Mouse (Mus musculus) embryo, embryonic 11 days (tissue): ENCODE data around the gene Mc1r.
A peak's percentile ranks its signal among the peaks of the same experiment; 100 is the strongest.

ENCODE experiments used
- DNase-seq: peaks from one replicate; pipeline ENCODE4 v3.0.0-alpha.2; 2015

Gene Mc1r

GRCm38 (mm10) chr8:123406786-123407185 is at the start of gene Mc1r:
Mc1r (plus strand) TSS chr8:123407107.
- peak; percentile 74 for DNase-seq

DNA sequence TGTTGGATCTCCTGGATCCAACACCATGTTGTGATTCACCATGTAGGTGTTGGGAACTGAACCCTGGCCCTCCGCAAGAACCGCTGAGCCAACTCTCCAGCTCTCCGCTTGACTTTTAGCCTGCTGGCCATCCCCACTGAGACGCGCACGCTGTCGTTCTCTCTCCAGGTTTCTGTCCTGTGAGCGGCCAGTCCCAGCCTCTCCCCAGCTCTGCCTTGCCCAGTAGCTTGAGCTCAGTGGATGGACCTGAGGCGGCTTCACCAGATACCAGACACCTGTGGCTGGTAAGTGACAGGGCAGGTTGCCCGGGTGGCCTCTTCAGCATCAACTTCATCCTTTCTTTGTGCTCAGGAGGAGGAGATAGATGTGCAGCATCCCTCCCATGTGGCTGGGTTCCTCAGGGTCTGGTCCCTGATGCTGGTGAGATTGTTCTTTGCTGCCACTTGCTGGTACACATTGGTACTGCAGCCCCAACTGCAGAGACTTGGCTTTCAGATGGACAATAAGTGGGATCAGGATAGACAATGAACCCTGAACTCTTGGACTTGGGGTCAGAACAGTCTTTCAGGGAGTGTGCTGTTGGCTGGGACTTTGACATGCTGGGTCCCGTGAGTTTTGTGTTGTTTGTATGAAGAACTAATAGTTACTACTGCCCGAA is 45.7 kb upstream of the Mc1r start:
- peak; percentile 85 for DNase-seq

GRCm38 (mm10) chr8:123373403-123374238 is 33.3 kb upstream of the Mc1r start, which contains the start of gene Tcf25:
Tcf25 (plus strand) TSS chr8:123373753.
- peak; percentile 98 for DNase-seq

DNA sequence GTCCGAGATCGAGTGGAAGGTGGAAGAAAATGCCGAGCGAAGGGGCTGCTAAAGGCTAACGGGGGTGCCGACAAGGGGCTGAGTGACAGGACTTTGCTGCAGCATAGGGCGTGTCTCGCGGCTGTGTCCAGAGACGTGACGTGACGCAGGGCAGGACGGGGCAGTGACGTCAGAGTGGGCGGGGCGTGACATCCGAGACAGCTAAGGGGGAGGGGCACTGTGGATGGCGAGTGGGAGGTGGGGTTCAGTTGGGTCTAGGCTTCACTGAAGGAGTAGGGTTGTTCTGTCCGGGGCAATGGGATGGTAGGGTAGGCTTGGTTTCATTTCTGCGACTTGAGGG is 32.7 kb upstream of the Mc1r start:
- peak; percentile 95 for DNase-seq

GRCm38 (mm10) chr8:123375701-123376100 is 31.2 kb upstream of the Mc1r start:
- DNase-seq, result no peak

GRCm38 (mm10) chr8:123376106-123376505 is 30.8 kb upstream of the Mc1r start:
- no peak for DNase-seq

DNA sequence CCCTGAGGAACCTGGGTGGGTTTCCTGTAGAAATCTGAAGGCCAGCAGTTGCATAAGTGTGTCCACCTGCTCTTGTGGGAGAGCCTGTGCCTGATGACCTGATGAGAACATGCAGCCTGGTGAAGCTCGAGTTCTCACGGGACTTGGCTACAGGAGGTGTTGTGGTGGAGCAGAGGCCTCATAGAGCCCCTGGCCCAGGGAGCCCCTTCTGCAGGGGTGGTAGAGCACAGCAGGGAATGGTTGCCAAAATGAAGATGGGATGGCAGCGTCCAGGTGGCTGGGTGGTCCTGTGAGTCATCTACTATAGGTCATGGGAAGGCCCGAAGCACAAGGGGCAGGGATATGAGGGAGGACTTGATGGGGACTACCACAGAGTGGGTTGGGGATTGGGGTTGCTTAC is 25.2 kb upstream of the Mc1r start:
- no peak for DNase-seq

DNA sequence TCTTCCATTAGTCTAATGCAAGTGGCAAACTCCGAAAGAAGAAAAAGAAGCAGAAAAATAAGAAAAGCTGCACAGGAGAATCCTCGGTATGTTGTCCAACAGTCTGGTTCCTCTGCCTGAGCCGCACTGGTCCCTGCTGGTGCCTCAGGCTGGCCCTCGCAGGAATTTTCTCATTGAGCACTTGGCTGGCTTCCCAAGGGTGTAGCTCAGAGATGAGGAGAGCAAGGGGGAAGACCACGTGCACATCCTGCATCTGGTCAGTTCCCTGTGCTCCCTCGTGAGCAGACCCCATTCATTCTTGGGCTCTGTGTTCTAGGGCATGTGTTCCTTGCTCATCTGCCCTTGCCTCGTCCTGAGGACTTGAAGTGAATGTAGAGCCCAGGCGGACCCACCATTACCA is 24.4 kb upstream of the Mc1r start:
- no peak for DNase-seq

DNA sequence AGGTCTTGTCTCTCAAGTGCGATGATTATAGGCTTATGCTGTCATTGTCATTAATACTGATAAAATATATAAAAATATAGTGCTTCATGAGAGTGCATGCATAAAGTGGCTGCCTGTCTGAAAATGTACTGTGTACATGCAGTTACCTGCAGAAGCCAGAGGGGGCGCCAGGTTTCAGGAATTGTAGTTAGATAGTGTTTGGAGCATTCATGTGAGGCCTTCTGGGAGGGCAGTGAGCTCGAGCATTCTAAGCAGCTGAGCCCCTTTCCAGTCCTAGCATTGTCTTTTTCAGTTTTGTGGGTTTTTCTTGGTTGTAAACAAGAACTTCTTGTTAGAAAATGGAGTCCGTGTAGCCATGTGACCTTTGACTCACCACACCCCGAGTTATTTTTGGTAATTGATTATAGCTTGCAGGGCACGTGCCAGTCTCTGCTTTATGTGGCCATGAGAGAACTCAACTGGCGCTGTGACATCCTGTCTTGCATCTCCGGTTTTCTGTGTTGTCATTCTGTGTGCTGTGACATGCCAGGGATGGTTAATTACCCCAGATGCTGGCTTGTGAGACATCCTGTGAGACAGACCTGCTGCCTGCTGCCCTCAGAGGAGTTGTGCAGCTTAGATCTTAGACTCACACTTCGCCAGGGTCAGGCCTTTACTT is 21.9 kb upstream of the Mc1r start:
- DNase-seq, result peak; percentile 51

GRCm38 (mm10) chr8:123387041-123387440 is 19.9 kb upstream of the Mc1r start:
- no peak for DNase-seq

- DNase-seq, result no peak
Observed at GRCm38 (mm10) chr8:123387801-123388200, 19.1 kb upstream of the Mc1r start.

DNA sequence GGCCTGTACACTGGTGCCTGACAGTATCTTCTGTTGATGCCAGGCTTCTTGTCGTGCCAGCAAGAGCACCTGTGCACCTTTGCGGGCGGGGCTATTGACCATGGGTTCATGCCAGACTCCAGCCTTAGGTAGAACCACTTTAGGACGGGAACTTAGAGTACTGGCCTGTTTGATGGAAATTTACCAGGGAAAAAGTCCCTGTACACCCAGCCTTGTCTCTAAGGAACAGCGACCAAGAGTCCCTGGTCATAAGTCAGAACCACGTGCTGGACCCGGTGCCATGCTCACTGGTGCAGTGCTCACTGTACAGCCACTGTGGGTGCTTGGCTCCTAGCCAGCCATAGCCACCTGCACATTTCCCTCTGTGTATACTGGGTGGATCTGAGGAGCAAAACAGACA is 17.9 kb upstream of the Mc1r start:
- no peak for DNase-seq

DNA sequence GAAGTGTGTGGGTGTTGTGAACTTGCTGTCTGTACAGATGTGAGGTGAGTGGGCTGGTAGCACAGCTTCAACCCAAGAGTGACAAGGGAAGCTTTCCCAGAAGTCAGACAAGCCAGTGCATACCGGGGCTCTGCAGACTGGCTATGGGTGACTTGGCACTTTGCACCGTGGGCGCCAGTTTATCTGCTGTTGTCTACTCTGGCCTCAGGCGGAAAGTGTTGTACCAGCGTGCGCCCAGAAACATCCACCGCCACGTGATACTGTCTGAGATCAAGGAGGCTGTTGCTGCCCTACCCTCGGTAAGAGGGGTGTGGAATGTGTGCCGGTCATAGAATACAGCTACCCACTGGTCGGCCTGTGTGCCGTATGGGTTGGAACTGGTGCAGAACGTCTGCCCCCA is 8.6 kb upstream of the Mc1r start:
- no peak for DNase-seq

GRCm38 (mm10) chr8:123401936-123402335 is 5.0 kb upstream of the Mc1r start:
- DNase-seq, result no peak

DNA sequence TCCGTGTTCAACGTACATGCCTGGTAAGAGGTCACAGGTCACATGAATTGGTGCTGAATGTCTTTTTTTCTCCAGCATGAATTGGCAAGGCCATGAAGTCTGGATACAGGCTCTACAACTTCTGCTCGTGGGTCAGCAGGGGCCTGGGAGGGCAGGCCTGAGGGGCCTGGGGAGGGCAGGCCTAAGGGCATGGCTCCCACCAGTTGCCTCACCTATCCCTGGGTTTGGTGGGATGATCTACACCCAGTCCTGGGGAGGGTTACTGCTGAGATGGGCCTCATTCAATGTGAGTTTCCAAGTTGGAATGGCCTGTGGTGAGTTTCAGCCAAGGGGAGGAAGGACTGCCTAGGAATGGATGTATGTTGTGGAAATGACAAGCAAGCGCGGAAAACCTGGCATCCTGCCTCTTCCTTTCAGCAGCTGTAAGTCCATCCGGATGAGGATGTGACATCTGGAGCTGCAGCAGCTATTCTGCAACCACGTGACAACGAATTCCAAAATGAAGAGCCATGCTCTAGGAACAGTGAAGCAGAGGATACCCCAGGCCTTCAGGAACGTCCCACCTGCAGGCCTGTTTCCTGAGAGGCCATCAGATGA is 4.1 kb upstream of the Mc1r start:
- no peak for DNase-seq

DNA sequence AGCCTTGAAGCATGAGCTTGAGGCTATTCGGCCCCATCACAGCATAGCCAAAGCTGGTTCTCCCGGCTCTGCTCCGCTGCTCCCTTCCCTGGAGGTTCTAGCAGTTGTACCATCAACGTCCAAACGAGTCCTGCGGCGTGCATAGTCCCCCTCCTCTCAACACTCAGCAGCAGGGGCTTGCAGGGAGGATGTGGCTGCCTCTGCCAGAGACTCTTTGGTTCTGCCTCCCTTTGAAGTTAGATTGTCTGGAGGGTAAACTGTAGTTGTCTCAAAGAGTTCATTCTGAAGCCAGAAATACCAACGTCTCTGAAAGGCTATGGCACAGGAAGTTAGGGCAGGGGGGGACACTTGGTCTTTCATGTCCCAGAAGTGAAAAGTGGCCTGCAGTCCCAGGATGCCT is 2.4 kb upstream of the Mc1r start:
- DNase-seq, result no peak

- no peak for DNase-seq
Observed at GRCm38 (mm10) chr8:123407612-123408011, 705 bp downstream of the Mc1r start.

DNA sequence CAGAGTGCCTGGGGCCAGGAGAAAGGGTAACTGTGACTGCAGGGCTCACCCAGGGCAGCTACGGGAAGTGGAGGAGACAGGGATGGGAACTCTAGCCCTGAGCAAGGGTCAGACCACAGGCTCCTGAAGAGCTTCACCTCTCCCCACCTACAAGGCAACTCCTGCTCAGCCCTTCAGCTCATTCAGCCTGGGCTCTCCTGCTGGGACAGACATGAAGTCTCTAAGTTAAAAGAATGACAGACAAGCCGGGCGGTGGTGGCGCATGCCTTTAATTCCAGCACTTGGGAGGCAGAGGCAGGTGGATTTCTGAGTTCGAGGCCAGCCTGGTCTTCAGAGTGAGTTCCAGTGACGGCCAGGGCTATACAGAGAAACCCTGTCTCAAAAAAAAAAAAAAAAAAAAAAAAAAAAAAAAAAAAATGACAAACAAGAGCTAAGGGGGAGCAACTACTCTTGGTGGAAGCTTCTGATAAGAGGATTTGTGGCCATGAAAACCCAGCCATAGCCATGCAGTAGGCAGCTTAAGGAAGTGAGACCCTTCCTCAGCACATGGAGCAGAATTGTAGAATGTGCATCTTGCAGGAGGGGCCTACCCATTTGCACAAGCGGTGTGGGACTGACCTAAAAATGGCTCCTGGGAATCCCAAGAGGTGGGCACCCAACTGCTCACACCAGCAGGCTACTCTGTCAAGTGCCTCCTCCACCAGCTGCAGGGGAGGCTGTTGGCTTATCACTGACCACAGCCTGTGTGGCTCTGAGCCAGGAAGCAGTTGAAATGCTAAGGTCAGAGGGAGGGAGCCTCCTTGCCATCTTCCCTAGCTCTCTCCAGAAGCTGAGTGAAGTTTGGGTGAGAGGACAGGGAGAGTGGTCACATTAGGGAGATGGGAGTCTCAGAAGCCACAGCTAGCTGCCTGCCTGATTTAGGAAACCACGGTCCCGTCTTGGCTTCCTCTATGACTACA is 2.0 kb downstream of the Mc1r start:
- DNase-seq, result no peak

- DNase-seq, result peak; percentile 72
Observed at GRCm38 (mm10) chr8:123410049-123410587, 3.2 kb downstream of the Mc1r start.

DNA sequence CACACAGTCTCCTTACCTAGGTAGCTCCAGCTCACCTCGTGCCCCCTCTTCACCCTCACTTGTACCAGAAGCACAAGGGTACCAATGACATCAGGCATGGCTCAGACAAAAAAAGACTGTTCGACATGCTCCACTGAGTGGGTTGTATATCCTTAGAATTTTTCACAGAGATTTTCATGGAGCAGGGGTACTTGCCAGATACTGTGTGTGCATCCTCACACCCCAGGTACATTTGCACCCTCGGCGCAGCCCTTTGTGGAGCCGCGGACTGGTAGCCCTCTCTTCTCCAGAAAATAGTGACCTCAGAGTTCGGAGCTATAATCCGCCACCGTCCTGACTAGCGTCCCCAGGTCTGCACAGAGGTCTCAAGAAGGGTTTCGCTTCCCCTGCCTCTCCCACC is 3.9 kb downstream of the Mc1r start:
- DNase-seq, result no peak

GRCm38 (mm10) chr8:123411246-123411645 is 4.3 kb downstream of the Mc1r start, which contains the start of gene Tubb3:
Tubb3 (plus strand) TSS chr8:123411424.
- peak; percentile 95 for DNase-seq

DNA sequence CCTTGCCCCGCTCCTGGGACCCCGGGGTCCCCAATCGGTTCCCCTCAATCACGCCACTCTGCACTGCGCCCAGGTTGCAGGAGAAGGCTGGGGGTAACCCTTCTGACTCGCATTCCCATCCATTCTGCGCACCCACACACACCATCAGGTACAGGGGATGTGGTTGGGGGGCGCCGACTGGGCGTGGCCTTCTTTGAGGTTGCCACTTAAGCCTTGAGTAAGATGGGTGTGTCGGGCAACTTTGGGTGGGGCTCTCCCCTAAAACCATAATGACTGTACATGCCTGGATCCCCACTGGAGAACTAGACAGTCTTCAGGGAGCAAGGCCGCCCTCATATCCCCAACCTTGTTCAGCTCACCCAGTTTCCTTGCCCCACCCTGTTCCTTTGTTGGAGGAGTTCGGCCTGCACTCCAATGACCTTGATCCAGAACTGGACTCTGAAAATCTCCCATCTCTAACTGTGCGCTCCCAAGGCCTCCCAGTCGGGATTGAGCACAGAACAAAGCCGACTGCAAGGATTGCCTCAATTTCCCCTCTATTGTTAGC is 4.9 kb downstream of the Mc1r start:
- peak; percentile 12 for DNase-seq
